22 mouse cellular contexts compared by ENCODE assay signal in the genomic region with DNA sequence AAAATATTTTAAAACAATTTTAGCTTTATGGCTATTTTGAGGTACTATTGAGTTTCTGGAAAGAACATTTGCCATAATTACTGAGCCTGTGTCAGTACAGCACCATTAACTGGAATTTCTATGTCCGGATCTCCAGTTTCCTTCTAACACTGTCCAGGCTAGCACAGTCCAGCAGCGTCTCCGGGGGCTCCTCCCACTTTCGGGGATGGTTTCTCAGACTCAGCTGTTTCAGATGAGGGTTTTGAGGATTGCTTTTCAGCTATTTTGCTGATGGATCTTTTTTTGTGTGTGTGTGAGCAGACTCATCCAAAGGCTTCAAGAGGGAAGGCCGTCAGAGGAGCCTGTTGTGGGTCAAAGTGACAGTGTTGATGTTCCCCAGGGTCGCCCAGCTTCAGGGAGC. TPM values are rescaled to one million over a fixed set of nuclear protein-coding genes. Genes with fewer than 3 reads are reported as not detected.
A peak's percentile ranks its signal among the peaks of the same experiment; 100 is the strongest.
DNase-seq lines count a peak whose midpoint lies in the region; ATAC-seq and TF ChIP-seq lines count a peak whose summit lies in the region.
"Had no signal": no experiment of that assay in that cellular context is flagged by ENCODE, and none has a peak within 500 bp of the region (broad histone marks: within the 10 kb centered on the region; RNA-seq: fewer than 3 reads in every experiment).

No protein-coding gene starts in this region.

- intact Hi-C loops in heart, postnatal 25 days (cut with DNase I), result no loop called here

- no peaks in the 10 kb centered on the region for H3K27me3 ChIP-seq in heart, embryonic 13.5 days (replicated peaks)
- no peaks in the 10 kb centered on the region for H3K27me3 ChIP-seq in lung, embryonic 15.5 days
- no peaks in the 10 kb centered on the region for H3K27me3 ChIP-seq in intestine, postnatal 0 days (replicated peaks; ENCODE audit: control insufficient read depth, insufficient read depth, low read length)
- H3K27me3 ChIP-seq in stomach, embryonic 15.5 days (replicated peaks), result no peaks in the 10 kb centered on the region
- H3K27me3 ChIP-seq: embryonic facial prominence, embryonic 12.5 days; heart, embryonic 12.5 days; hindbrain, embryonic 12.5 days had no signal

- no peak for DNase-seq in heart, postnatal 25 days (ENCODE audit: low spot score)
- DNase-seq in lung, postnatal 25 days (ENCODE audit: low spot score), result no peak
- no peak for DNase-seq in layer of hippocampus, adult 8-10 months (ENCODE audit: low spot score in 2 of 2)
- DNase-seq: adrenal gland, adult 8-10 months; cerebellum, adult 11-12 months; cerebellum, postnatal 36 days; liver; right cerebral cortex, postnatal 14 days had no signal

- no peak overlapping the region for H3K4me2 ChIP-seq in heart, embryonic 13.5 days
- H3K4me2 ChIP-seq in lung, embryonic 15.5 days, result no peak overlapping the region
- no peak overlapping the region for H3K4me2 ChIP-seq in intestine, postnatal 0 days (replicated peaks; ENCODE audit: low read depth)
- H3K4me2 ChIP-seq in stomach, embryonic 15.5 days, result no peak overlapping the region
- H3K4me2 ChIP-seq: embryonic facial prominence, embryonic 12.5 days; heart, embryonic 12.5 days; hindbrain, embryonic 12.5 days had no signal

- WGBS in heart, embryonic 13.5 days, result 40% methylated on average over 6 of the region's 6 CpGs
- 70% methylated on average over 6 of the region's 6 CpGs for WGBS in lung, embryonic 15.5 days
- WGBS in intestine, postnatal 0 days, result 54% methylated on average over 6 of the region's 6 CpGs
- 60% methylated on average over 6 of the region's 6 CpGs for WGBS in stomach, embryonic 15.5 days

- H3K9me3 ChIP-seq in heart, embryonic 13.5 days, result no peaks in the 10 kb centered on the region
- H3K9me3 ChIP-seq in lung, embryonic 15.5 days, result no peaks in the 10 kb centered on the region
- H3K9me3 ChIP-seq in intestine, postnatal 0 days (ENCODE audit: control insufficient read depth), result no peaks in the 10 kb centered on the region
- H3K9me3 ChIP-seq in stomach, embryonic 15.5 days, result no peaks in the 10 kb centered on the region
- H3K9me3 ChIP-seq: embryonic facial prominence, embryonic 12.5 days; heart, embryonic 12.5 days; hindbrain, embryonic 12.5 days had no signal

- no peak for TF ChIP-seq CTCF in intestine, postnatal 0 days (IDR thresholded peaks at IDR 0.05; ENCODE audit: low read depth)

- peaks cover 18% of the 10 kb centered on the region for H3K36me3 ChIP-seq in heart, embryonic 13.5 days
- no peaks in the 10 kb centered on the region for H3K36me3 ChIP-seq in lung, embryonic 15.5 days
- H3K36me3 ChIP-seq in intestine, postnatal 0 days (ENCODE audit: control insufficient read depth, insufficient read depth), result no peaks in the 10 kb centered on the region
- H3K36me3 ChIP-seq in stomach, embryonic 15.5 days, result no peaks in the 10 kb centered on the region

- no peak overlapping the region for H3K4me3 ChIP-seq in heart, embryonic 13.5 days
- no peak overlapping the region for H3K4me3 ChIP-seq in lung, embryonic 15.5 days
- no peak overlapping the region for H3K4me3 ChIP-seq in intestine, postnatal 0 days (ENCODE audit: low read depth, low read length)
- no peak overlapping the region for H3K4me3 ChIP-seq in stomach, embryonic 15.5 days (replicated peaks)
- H3K4me3 ChIP-seq: embryonic facial prominence, embryonic 12.5 days; heart, embryonic 12.5 days; hindbrain, embryonic 12.5 days had no signal

- H3K4me1 ChIP-seq in heart, embryonic 13.5 days, result peaks cover 66% of the 10 kb centered on the region
- H3K4me1 ChIP-seq in lung, embryonic 15.5 days, result peaks cover 50% of the 10 kb centered on the region
- H3K4me1 ChIP-seq in intestine, postnatal 0 days (replicated peaks; ENCODE audit: control insufficient read depth, insufficient read depth, low read length), result peaks cover 9% of the 10 kb centered on the region
- H3K4me1 ChIP-seq in stomach, embryonic 15.5 days, result peaks cover 22% of the 10 kb centered on the region

- peak overlapping the region; percentile 42; the same call in 1 of the 2 replicates for H3K9ac ChIP-seq in heart, embryonic 13.5 days
- H3K9ac ChIP-seq in lung, embryonic 15.5 days, result no peak overlapping the region
- no peak overlapping the region for H3K9ac ChIP-seq in intestine, postnatal 0 days (ENCODE audit: low read depth, low read length)
- H3K9ac ChIP-seq in stomach, embryonic 15.5 days, result no peak overlapping the region
- H3K9ac ChIP-seq: embryonic facial prominence, embryonic 12.5 days; heart, embryonic 12.5 days; hindbrain, embryonic 12.5 days had no signal

- no peak for ATAC-seq in heart, embryonic 13.5 days (ENCODE audit: extremely low read depth, insufficient number of reproducible peaks, low FRiP score, low TSS enrichment)
- no peak for ATAC-seq in lung, embryonic 15.5 days (ENCODE audit: borderline replicate concordance, extremely low read depth, low FRiP score, low TSS enrichment)
- no peak for ATAC-seq in intestine, postnatal 0 days
- ATAC-seq in stomach, embryonic 15.5 days (ENCODE audit: insufficient read depth, low FRiP score, low read depth), result 0 out of 2 replicates have a peak, but pooled peaks have one; percentile 28
- ATAC-seq: CD4-positive, CD25-positive, alpha-beta regulatory T cell, adult 4 months; midbrain, embryonic 16.5 days had no signal

- H3K27ac ChIP-seq in heart, embryonic 13.5 days (replicated peaks), result 0 out of 2 replicates have a peak overlapping the region, but pooled peaks have one; percentile 12
- 0 out of 2 replicates have a peak overlapping the region, but pooled peaks have one; percentile 5 for H3K27ac ChIP-seq in lung, embryonic 15.5 days
- peak overlapping the region; percentile 35 for H3K27ac ChIP-seq in intestine, postnatal 0 days (ENCODE audit: low read depth, low read length)
- H3K27ac ChIP-seq in stomach, embryonic 15.5 days, result peak overlapping the region; percentile 1; the same call in 1 of the 2 replicates
- H3K27ac ChIP-seq: embryonic facial prominence, embryonic 12.5 days; hindbrain, embryonic 12.5 days; kidney, postnatal 0 days had no signal

RNA-seq across cellular contexts. Expression of gene Manbal, which starts 4.3 kb away (rescaled TPM):
- 64.1 and 65.4 TPM in 2 replicates for polyA plus RNA-seq in heart, embryonic 13.5 days (2015; fragmentation: Nextera tagmentation; extraction: Ambion mirVana)
- 10 to 100 TPM; 20.1 to 20.3 TPM for total RNA-seq in heart, postnatal 25 days (2021)
- 83.9 and 89.4 TPM in 2 replicates for polyA plus RNA-seq in lung, embryonic 15.5 days (2015; fragmentation: Nextera tagmentation; extraction: Ambion mirVana)
- polyA plus RNA-seq in intestine, postnatal 0 days (2015; fragmentation: Nextera tagmentation; extraction: Ambion mirVana), result 60.9 and 66.5 TPM in 2 replicates
- polyA plus RNA-seq in stomach, embryonic 15.5 days (2015; fragmentation: Nextera tagmentation; extraction: Ambion mirVana), result 68.3 and 78.5 TPM in 2 replicates
- 10 to 100 TPM; 53.4 to 60.4 (median 58.8) TPM for total RNA-seq in layer of hippocampus, adult 8-10 months (2022)

RNA-seq across cellular contexts. Expression of gene Ghrh, which starts 24.4 kb away (rescaled TPM):
- polyA plus RNA-seq in heart, embryonic 13.5 days (2015; fragmentation: Nextera tagmentation; extraction: Ambion mirVana), result not detected in 2 replicates
- total RNA-seq in heart, postnatal 25 days (2021), result not detected
- not detected in 2 replicates for polyA plus RNA-seq in lung, embryonic 15.5 days (2015; fragmentation: Nextera tagmentation; extraction: Ambion mirVana)
- 0.26 and 0.78 TPM in 2 replicates for polyA plus RNA-seq in intestine, postnatal 0 days (2015; fragmentation: Nextera tagmentation; extraction: Ambion mirVana)
- polyA plus RNA-seq in stomach, embryonic 15.5 days (2015; fragmentation: Nextera tagmentation; extraction: Ambion mirVana), result 0.49 TPM in 1 of 2 replicates, not detected in the other
- not detected for total RNA-seq in layer of hippocampus, adult 8-10 months (2022)
- total RNA-seq: adrenal gland, adult 8-10 months; layer of hippocampus, postnatal 14 days; left cerebral cortex, postnatal 14 days; MEL had no signal
- polyA plus RNA-seq: CD4-positive, CD25-positive, alpha-beta regulatory T cell, adult 4 months; heart, embryonic 12.5 days; kidney, postnatal 0 days; neural tube, embryonic 11.5 days had no signal

RNA-seq across cellular contexts. Expression of gene Src, which starts 46.5 kb away (rescaled TPM):
- polyA plus RNA-seq in heart, embryonic 13.5 days (2015; fragmentation: Nextera tagmentation; extraction: Ambion mirVana), result 7.3 and 7.6 TPM in 2 replicates
- total RNA-seq in heart, postnatal 25 days (2021), result 1 to 10 TPM; 2.9 to 5.1 TPM
- 24.0 and 24.8 TPM in 2 replicates for polyA plus RNA-seq in lung, embryonic 15.5 days (2015; fragmentation: Nextera tagmentation; extraction: Ambion mirVana)
- 23.9 and 25.1 TPM in 2 replicates for polyA plus RNA-seq in intestine, postnatal 0 days (2015; fragmentation: Nextera tagmentation; extraction: Ambion mirVana)
- polyA plus RNA-seq in stomach, embryonic 15.5 days (2015; fragmentation: Nextera tagmentation; extraction: Ambion mirVana), result 18.2 and 18.4 TPM in 2 replicates
- 100 to 1,000 TPM; 124 to 150 (median 133) TPM for total RNA-seq in layer of hippocampus, adult 8-10 months (2022)
